Mouse (Mus musculus) CH12F3 (cell line): ENCODE results near the gene Irs1.

Source experiments
- in situ Hi-C: fragments of 300-500 bp; cut with MboI; formaldehyde crosslinking; loops from 2 replicates; pipeline ENCODE4 v1.14.3; 2020; ENCODE audit warnings: low sequenced_read_pairs

Irs1 gene

DNA sequence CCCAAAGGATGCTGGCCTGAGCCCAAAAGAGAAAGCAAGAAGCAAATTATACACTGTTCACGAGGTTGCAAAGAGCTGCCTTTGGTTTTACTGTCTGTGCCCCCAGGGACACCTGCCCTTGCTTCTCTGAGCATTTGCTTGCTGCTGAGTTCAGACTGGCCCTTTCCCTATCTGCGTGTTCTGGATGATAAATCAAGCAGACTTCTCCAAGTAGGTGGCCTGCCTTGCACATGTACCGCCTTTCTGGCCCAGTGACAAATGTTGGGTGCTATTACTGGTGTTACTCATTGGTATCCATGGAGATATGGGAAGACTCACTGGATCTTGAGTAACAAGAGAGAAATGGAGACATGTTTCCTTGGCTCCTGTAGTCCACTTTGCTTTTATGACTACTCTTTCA, 101.7 kb downstream of the Irs1 start:
- in situ Hi-C loops = no loop called here

DNA sequence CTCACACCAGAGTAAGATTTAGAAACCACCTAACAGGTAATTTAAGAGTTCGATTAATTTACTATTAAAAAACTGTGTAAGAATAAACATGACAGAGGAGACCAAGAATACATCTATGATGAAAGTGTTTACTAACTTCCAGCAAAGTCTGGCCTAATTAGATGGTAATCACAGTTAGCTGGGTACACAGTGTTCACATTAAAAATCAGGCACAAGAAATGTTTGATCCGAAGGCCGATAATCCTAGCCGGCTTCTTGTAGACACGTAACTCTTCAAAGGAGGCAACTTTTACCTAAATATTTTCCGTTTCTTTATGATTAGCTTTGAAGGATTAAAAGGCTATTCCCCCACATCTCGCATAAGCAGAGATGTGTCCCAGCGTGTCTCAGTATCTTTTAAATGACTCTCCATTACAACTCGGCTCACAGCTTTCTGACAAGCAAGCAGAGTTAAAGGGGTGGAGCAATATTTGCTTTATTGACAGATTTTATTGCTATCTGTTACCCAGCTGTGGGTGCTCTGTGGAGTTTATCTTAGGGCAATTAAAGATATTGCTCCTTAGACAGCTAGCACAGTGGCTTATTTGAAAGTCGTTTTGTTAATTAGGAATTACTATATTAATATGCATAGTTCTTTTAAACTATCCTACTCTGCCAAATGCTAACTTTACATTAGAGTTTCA, 102.5 kb downstream of the Irs1 start:
- in situ Hi-C loops = no loop called here

DNA sequence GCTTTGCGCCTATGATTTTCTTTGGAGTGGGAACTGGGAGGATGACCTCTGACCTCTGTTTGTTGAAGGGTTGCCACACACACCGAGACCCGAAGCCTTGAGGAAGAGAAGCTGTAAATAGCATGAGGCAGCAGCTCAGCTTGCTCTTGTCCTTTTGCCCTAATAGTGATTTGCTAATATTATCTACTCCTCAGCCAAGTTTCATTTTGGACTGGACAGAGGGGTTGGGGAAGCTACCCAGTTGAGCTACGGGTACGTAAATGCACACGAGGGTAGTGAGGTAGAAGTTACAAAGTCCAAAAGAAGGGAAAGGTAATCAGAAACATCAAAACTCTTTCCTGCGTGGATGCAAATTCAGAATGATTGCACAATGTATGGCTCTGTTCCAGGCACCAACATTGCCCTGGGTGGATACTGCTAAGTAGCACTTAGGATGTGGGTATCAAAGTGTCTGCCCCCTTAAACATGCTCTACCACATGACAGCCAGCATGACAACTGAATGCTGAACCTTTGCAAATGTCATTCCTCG, 107.2 kb downstream of the Irs1 start:
- in situ Hi-C loops = no loop called here
